Mouse (Mus musculus) midbrain, embryonic 16.5 days (tissue): ENCODE results near the gene Orai2. TPM values are rescaled to one million over a fixed set of nuclear protein-coding genes. Genes with fewer than 3 reads are reported as not detected.

Experiments
- ATAC-seq: fragments of 200-750 bp; cut with Nextera tagmentation; 2 replicates; pipeline ENCODE4 v1.8.0; 2017; ENCODE audit warnings: moderate TSS enrichment
- H3K27ac ChIP-seq: fragments of 300-500 bp; sonication (generic); 2 replicates; pipeline ENCODE4 v1.5.1; 2014; ENCODE audit warnings: mild to moderate bottlenecking, low read length, mixed read lengths
- H3K27me3 ChIP-seq: fragments of 300-500 bp; sonication (generic); 2 replicates; pipeline ENCODE4 v1.6.1; 2014; ENCODE audit warnings: low read depth, low read length, mixed read lengths; ENCODE audit not compliant: control insufficient read depth, insufficient read depth
- H3K36me3 ChIP-seq: fragments of 300-500 bp; sonication (generic); 2 replicates; pipeline ENCODE4 v1.6.1; 2014; ENCODE audit warnings: mild to moderate bottlenecking, low read length, moderate library complexity, mixed read lengths; ENCODE audit not compliant: control insufficient read depth, insufficient read depth
- H3K4me1 ChIP-seq: fragments of 300-500 bp; sonication (generic); 2 replicates; pipeline ENCODE4 v1.6.1; 2014; ENCODE audit warnings: mild to moderate bottlenecking, low read length, mixed read lengths; ENCODE audit not compliant: control insufficient read depth, insufficient read depth
- H3K4me2 ChIP-seq: fragments of 300-500 bp; sonication (generic); 2 replicates; pipeline ENCODE4 v1.6.1; 2014; ENCODE audit warnings: mild to moderate bottlenecking, low read length, mixed read lengths
- H3K4me3 ChIP-seq: fragments of 300-500 bp; sonication (generic); 2 replicates; pipeline ENCODE4 v1.5.1; 2014; ENCODE audit warnings: low read depth, mild to moderate bottlenecking, low read length, moderate library complexity, mixed read lengths
- H3K9ac ChIP-seq: fragments of 300-500 bp; sonication (generic); 2 replicates; pipeline ENCODE4 v1.6.1; 2014; ENCODE audit warnings: low read depth, low read length, mixed read lengths
- H3K9me3 ChIP-seq: fragments of 300-500 bp; sonication (generic); replicated peaks from 2 replicates; pipeline ENCODE4 v1.6.1; 2014; ENCODE audit warnings: mild to moderate bottlenecking, low read length, mixed read lengths; ENCODE audit not compliant: control insufficient read depth, poor library complexity, severe bottlenecking
- WGBS: fragments of 180-500 bp; shearing (Covaris S2); extraction: QIAGEN DNeasy Blood & Tissue Kit; methylation state at CpG from one replicate; pipeline ENCODE4 v1.1.7; 2014; 5-methylcytosine and 5-hydroxymethylcytosine counted together
- polyA plus RNA-seq: library from polyadenylated mRNA; unstranded; fragments of >200 nt; fragmentation: Nextera tagmentation; extraction: Ambion mirVana; gene quantifications from 2 replicates; pipeline ENCODE4 v1.2.1, GENCODE M21; 2015

Orai2 gene
- polyA plus RNA-seq, 1 experiment from 2014 or later, result 52.0 TPM

GRCm38 (mm10) chr5:136144606-136145430 lies 25.7 kb downstream of the Orai2 start:
- Histone ChIP-seq H3K4me3 (no peak overlapping the region), H3K9ac (no peak overlapping the region), H3K27me3 (no peaks in the 10 kb centered on the region), H3K4me2 (no peak overlapping the region), H3K9me3 (no peaks in the 10 kb centered on the region), H3K36me3 (peaks cover 18% of the 10 kb centered on the region), H3K4me1 (no peaks in the 10 kb centered on the region), H3K27ac (no peak overlapping the region)
- 80% methylated on average over 12 of the region's 12 CpGs for WGBS
- no peak for ATAC-seq

GRCm38 (mm10) chr5:136143161-136143755 lies 27.3 kb downstream of the Orai2 start:
- no peak overlapping the region for H3K4me2 ChIP-seq
- H3K27me3 ChIP-seq, result no peaks in the 10 kb centered on the region
- 92% methylated on average over 6 of the region's 6 CpGs for WGBS
- H3K9ac ChIP-seq, result no peak overlapping the region
- no peak overlapping the region for H3K4me3 ChIP-seq
- H3K9me3 ChIP-seq, result no peaks in the 10 kb centered on the region
- peaks cover 23% of the 10 kb centered on the region for H3K36me3 ChIP-seq
- ATAC-seq, result no peak
- no peak overlapping the region for H3K27ac ChIP-seq
- H3K4me1 ChIP-seq, result no peaks in the 10 kb centered on the region

GRCm38 (mm10) chr5:136142746-136143145 lies 27.8 kb downstream of the Orai2 start:
- Histone ChIP-seq H3K27me3 (no peaks in the 10 kb centered on the region), H3K9ac (no peak overlapping the region), H3K4me3 (no peak overlapping the region), H3K36me3 (peaks cover 23% of the 10 kb centered on the region), H3K4me1 (peaks cover 2% of the 10 kb centered on the region; the same call in 1 of the 2 replicates), H3K9me3 (no peaks in the 10 kb centered on the region), H3K4me2 (no peak overlapping the region), H3K27ac (no peak overlapping the region)
- no peak for ATAC-seq
- 86% methylated on average over 5 of the region's 5 CpGs for WGBS

GRCm38 (mm10) chr5:136140057-136140482 lies 30.4 kb downstream of the Orai2 start:
- no peak for ATAC-seq
- no peaks in the 10 kb centered on the region for H3K9me3 ChIP-seq
- WGBS, result 95% methylated on average over 10 of the region's 10 CpGs

GRCm38 (mm10) chr5:136139393-136139792 lies 31.1 kb downstream of the Orai2 start:
- Histone ChIP-seq H3K4me1 (peaks cover 23% of the 10 kb centered on the region), H3K9ac (no peak overlapping the region), H3K27ac (no peak overlapping the region), H3K4me3 (no peak overlapping the region), H3K9me3 (no peaks in the 10 kb centered on the region), H3K36me3 (peaks cover 23% of the 10 kb centered on the region), H3K27me3 (no peaks in the 10 kb centered on the region), H3K4me2 (no peak overlapping the region)
- WGBS, result 96% methylated on average over 13 of the region's 13 CpGs
- ATAC-seq, result no peak

More at GRCm38 (mm10) chr5:136140057-136140482, 30.4 kb downstream of the Orai2 start:
- Histone ChIP-seq H3K36me3 (peaks cover 23% of the 10 kb centered on the region), H3K27ac (no peak overlapping the region), H3K4me3 (no peak overlapping the region), H3K27me3 (no peaks in the 10 kb centered on the region), H3K4me2 (no peak overlapping the region), H3K4me1 (peaks cover 16% of the 10 kb centered on the region), H3K9ac (no peak overlapping the region)

GRCm38 (mm10) chr5:136137658-136138274 lies 32.7 kb downstream of the Orai2 start:
- Histone ChIP-seq H3K36me3 (peaks cover 23% of the 10 kb centered on the region), H3K4me2 (no peak overlapping the region), H3K27me3 (no peaks in the 10 kb centered on the region), H3K27ac (no peak overlapping the region), H3K9ac (no peak overlapping the region), H3K4me1 (peaks cover 23% of the 10 kb centered on the region), H3K4me3 (no peak overlapping the region), H3K9me3 (no peaks in the 10 kb centered on the region)
- no peak for ATAC-seq
- 76% methylated on average over 13 of the region's 13 CpGs for WGBS

GRCm38 (mm10) chr5:136136292-136136990 lies 34.1 kb downstream of the Orai2 start:
- Histone ChIP-seq H3K9ac (peak overlapping the region; percentile 67), H3K27ac (no peak overlapping the region), H3K4me3 (peak overlapping the region; percentile 80), H3K4me1 (peaks cover 23% of the 10 kb centered on the region), H3K4me2 (peak overlapping the region; percentile 70), H3K9me3 (no peaks in the 10 kb centered on the region), H3K27me3 (no peaks in the 10 kb centered on the region), H3K36me3 (peaks cover 18% of the 10 kb centered on the region)
- ATAC-seq, result no peak
- 8% methylated on average over 20 of the region's 20 CpGs for WGBS

GRCm38 (mm10) chr5:136135571-136136291 lies 34.8 kb downstream of the Orai2 start, which contains the start of the genes Lrwd1 and Alkbh4:
Lrwd1 (minus strand) TSS chr5:136136074.
Alkbh4 (plus strand) TSS chr5:136136146.
- H3K36me3 ChIP-seq, result peaks cover 16% of the 10 kb centered on the region
- H3K27ac ChIP-seq, result peak within 1 kb of the TSS; percentile 23; the same call in 1 of the 2 replicates

More at GRCm38 (mm10) chr5:136135571-136136291, 34.8 kb downstream of the Orai2 start, which contains the start of the genes Lrwd1 and Alkbh4:
- H3K27me3 ChIP-seq, result no peaks in the 10 kb centered on the region
- no peaks in the 10 kb centered on the region for H3K9me3 ChIP-seq
- H3K4me1 ChIP-seq, result peaks cover 23% of the 10 kb centered on the region
- H3K4me2 ChIP-seq, result peak within 1 kb of the TSS; percentile 71
- ATAC-seq, result peak; percentile 93
- H3K9ac ChIP-seq, result peak within 1 kb of the TSS; percentile 67
- H3K4me3 ChIP-seq, result peak within 1 kb of the TSS; percentile 80
- WGBS, result under 1% methylated on average over 60 of the region's 60 CpGs
